Mouse (Mus musculus): ENCODE measurements around the gene Ctsf.

The Ctsf gene

DNA sequence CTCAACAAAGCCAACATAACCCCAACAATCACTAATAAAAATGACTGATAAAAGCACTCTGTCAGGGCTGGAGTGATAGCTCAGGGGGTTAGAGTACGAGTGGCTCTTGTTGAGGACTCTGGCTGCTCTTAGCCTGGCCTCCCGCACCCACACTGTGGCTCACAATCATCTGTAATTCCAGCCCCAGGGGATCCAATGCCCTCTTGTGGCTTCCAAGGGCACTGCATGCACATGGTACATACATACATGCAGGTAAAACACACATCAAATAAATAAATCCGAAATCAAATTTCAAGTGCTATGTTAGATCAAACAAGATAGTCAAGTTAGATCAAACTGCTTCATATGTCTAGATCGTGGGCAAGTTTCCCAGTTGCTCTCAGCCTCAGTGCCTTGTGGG is 53.2 kb downstream of the Ctsf start:
- intact Hi-C loops (cut with DNase I), result no loop called here

DNA sequence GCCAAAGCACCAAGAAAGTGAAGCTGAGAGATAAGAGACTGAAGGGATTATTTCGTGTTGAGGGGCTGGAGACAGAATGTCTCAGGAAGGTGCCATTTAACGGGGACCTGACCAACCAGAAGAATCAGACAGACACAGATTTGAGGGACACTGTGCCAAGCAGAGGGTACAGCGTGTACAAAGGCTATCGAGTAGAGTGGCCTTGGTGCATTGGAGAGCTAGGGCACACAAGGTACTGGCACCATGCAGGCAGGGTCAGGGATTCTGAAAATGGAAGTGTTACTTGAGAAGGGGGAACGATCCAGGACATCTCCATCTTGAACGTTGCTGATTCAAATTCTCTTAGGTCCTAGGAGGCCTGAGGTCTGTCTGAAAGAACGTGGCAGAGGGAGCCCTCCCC is 54.4 kb downstream of the Ctsf start:
- intact Hi-C loops (cut with DNase I), result no loop called here
